Mouse (Mus musculus) erythroblast, adult 5-6 weeks (primary cell): ENCODE results near the gene Agpat3. TPM values are rescaled to one million over a fixed set of nuclear protein-coding genes. Genes with fewer than 3 reads are reported as not detected.
A peak's percentile ranks its signal among the peaks of the same experiment; 100 is the strongest.

Experiments
- ATAC-seq: replicated peaks from 2 replicates; pipeline ENCODE4 v1.8.0; 2016; ENCODE audit warnings: moderate number of reproducible peaks, mild to moderate bottlenecking, moderate TSS enrichment, inconsistent platforms; ENCODE audit not compliant: poor library complexity, low FRiP score, severe bottlenecking
- total RNA-seq, 2 experiments: library from RNA; stranded (forward) in 1 of 2; stranded (reverse) in 1 of 2; fragments of 150-400 nt in 1 of 2; fragments of 200-764, 138-1000 nt in 1 of 2; gene quantifications; 2 replicates each; pipeline versions ENCODE4 v1.2.3 to v1.2.4; 2015 to 2017; ENCODE audit warnings: low replicate concordance in 2 of 2

The Agpat3 gene
- total RNA-seq, 2 experiments from 2014 or later, result 2.6 to 5.8 TPM

GRCm38 (mm10) chr10:78300061-78300460 is 52.2 kb downstream of the Agpat3 start:
- no peak for ATAC-seq

GRCm38 (mm10) chr10:78298651-78299644 is 53.3 kb downstream of the Agpat3 start:
- ATAC-seq, result no peak

- 0 out of 2 replicates have a peak, but pooled peaks have one; percentile 20 for ATAC-seq
Observed at GRCm38 (mm10) chr10:78297576-78298484, 54.5 kb downstream of the Agpat3 start.

- ATAC-seq, result no peak
Observed at GRCm38 (mm10) chr10:78296980-78297379, 55.3 kb downstream of the Agpat3 start.

- no peak for ATAC-seq
Observed at GRCm38 (mm10) chr10:78296371-78296770, 55.9 kb downstream of the Agpat3 start.

GRCm38 (mm10) chr10:78293576-78293975 is 58.7 kb downstream of the Agpat3 start:
- no peak for ATAC-seq

- ATAC-seq, result no peak
Observed at GRCm38 (mm10) chr10:78292381-78292780, 59.9 kb downstream of the Agpat3 start.

- no peak for ATAC-seq
Observed at GRCm38 (mm10) chr10:78290730-78291535, 61.4 kb downstream of the Agpat3 start.

GRCm38 (mm10) chr10:78288896-78289295 is 63.4 kb downstream of the Agpat3 start:
- ATAC-seq, result no peak

- no peak for ATAC-seq
Observed at GRCm38 (mm10) chr10:78288135-78288534, 64.2 kb downstream of the Agpat3 start.

- ATAC-seq, result no peak
Observed at GRCm38 (mm10) chr10:78287465-78288132, 64.7 kb downstream of the Agpat3 start.

GRCm38 (mm10) chr10:78285959-78286358 is 66.3 kb downstream of the Agpat3 start:
- ATAC-seq, result no peak

GRCm38 (mm10) chr10:78285409-78285808 is 66.9 kb downstream of the Agpat3 start:
- ATAC-seq, result no peak

GRCm38 (mm10) chr10:78284812-78285211 is 67.5 kb downstream of the Agpat3 start:
- ATAC-seq, result no peak

GRCm38 (mm10) chr10:78282411-78282810 is 69.9 kb downstream of the Agpat3 start:
- no peak for ATAC-seq

GRCm38 (mm10) chr10:78280486-78280885 is 71.8 kb downstream of the Agpat3 start:
- ATAC-seq, result no peak

GRCm38 (mm10) chr10:78279210-78279609 is 73.1 kb downstream of the Agpat3 start:
- peak; percentile 82 for ATAC-seq

- ATAC-seq, result no peak
Observed at GRCm38 (mm10) chr10:78277835-78278234, 74.5 kb downstream of the Agpat3 start.

GRCm38 (mm10) chr10:78276242-78276641 is 76.0 kb downstream of the Agpat3 start:
- no peak for ATAC-seq
